Comparison of ENCODE assay signal across 24 mouse cellular contexts in genomic region chr1:91122121-91122520, GRCm38 (mm10). TPM values are rescaled to one million over a fixed set of nuclear protein-coding genes. Genes with fewer than 3 reads are reported as not detected.
"Had no signal": no experiment of that assay in that cellular context is flagged by ENCODE, and none has a peak within 500 bp of the region (broad histone marks: within the 10 kb centered on the region; RNA-seq: fewer than 3 reads in every experiment).

No protein-coding gene starts in this region.

- H3K9me3 ChIP-seq: limb, embryonic 10.5 days; limb, embryonic 13.5 days; liver, embryonic 12.5 days; liver, embryonic 15.5 days; lung, embryonic 15.5 days; megakaryocyte, embryonic 14.5 days; midbrain, embryonic 10.5 days; midbrain, embryonic 13.5 days; neural tube, embryonic 13.5 days; stomach, embryonic 15.5 days had no signal

- H3K4me1 ChIP-seq: limb, embryonic 10.5 days; limb, embryonic 13.5 days; liver, embryonic 15.5 days; lung, embryonic 15.5 days; midbrain, embryonic 13.5 days; stomach, embryonic 15.5 days had no signal

- H3K9ac ChIP-seq: limb, embryonic 13.5 days; liver, embryonic 12.5 days; liver, embryonic 15.5 days; lung, embryonic 15.5 days; midbrain, embryonic 13.5 days; neural tube, embryonic 13.5 days; stomach, embryonic 15.5 days had no signal

- H3K27ac ChIP-seq: hindbrain, postnatal 0 days; limb, embryonic 10.5 days; limb, embryonic 13.5 days; liver, embryonic 12.5 days; liver, embryonic 15.5 days; lung, embryonic 15.5 days; midbrain, embryonic 10.5 days; midbrain, embryonic 13.5 days; neural tube, embryonic 13.5 days; stomach, embryonic 15.5 days had no signal

- ATAC-seq: hindbrain, postnatal 0 days; inflammation-experienced regulatory T-cells, adult 6 months; intestine, postnatal 0 days; liver, embryonic 12.5 days; midbrain, embryonic 13.5 days; midbrain, embryonic 16.5 days had no signal

- DNase-seq: liver; lung, adult 18-20 months; lung, postnatal 10 days; lung, postnatal 36 days; retina, postnatal 1 day; right cerebral cortex, postnatal 25 days; spleen, adult 18-20 months; thymus, postnatal 25 days had no signal

- H3K27me3 ChIP-seq: limb, embryonic 13.5 days; liver, embryonic 12.5 days; liver, embryonic 15.5 days; lung, embryonic 15.5 days; megakaryocyte, embryonic 14.5 days; midbrain, embryonic 13.5 days; neural tube, embryonic 13.5 days; stomach, embryonic 15.5 days had no signal

- H3K4me3 ChIP-seq: limb, embryonic 10.5 days; limb, embryonic 13.5 days; liver, embryonic 12.5 days; liver, embryonic 15.5 days; lung, embryonic 15.5 days; megakaryocyte, embryonic 14.5 days; midbrain, embryonic 10.5 days; midbrain, embryonic 13.5 days; myocyte; neural tube, embryonic 13.5 days; stomach, embryonic 15.5 days had no signal

- H3K4me2 ChIP-seq: limb, embryonic 13.5 days; liver, embryonic 12.5 days; liver, embryonic 15.5 days; lung, embryonic 15.5 days; midbrain, embryonic 13.5 days; neural tube, embryonic 13.5 days; stomach, embryonic 15.5 days had no signal

RNA-seq across cellular contexts. Expression of gene Rbm44, which starts 22.8 kb away (rescaled TPM):
- total RNA-seq: hindbrain, postnatal 0 days; layer of hippocampus, postnatal 14 days had no signal
- polyA plus RNA-seq: myocyte had no signal
